Mouse (Mus musculus): ENCODE results near the gene Kif5a. TPM values are rescaled to one million over a fixed set of nuclear protein-coding genes. Genes with fewer than 3 reads are reported as not detected.

Kif5a gene
- polyA plus RNA-seq, 1 experiment = 0.29 TPM

- no peak for TF ChIP-seq CEBPB (IDR thresholded peaks at IDR 0.05; ENCODE audit: low read depth)
- peak; percentile 36 for TF ChIP-seq MYOD1 (IDR thresholded peaks at IDR 0.05; ENCODE audit: control insufficient read depth, insufficient read length, low read depth)
- Histone ChIP-seq H3ac (ENCODE audit: control insufficient read depth, insufficient read length, low read depth) (no peak overlapping the region), H3K79me3 (ENCODE audit: low read depth) (peaks cover 4% of the 10 kb centered on the region), H3K79me2 (ENCODE audit: control insufficient read depth, insufficient read depth) (peaks cover 19% of the 10 kb centered on the region), H3K27me3 (ENCODE audit: control insufficient read depth, insufficient read depth, insufficient read length) (no peaks in the 10 kb centered on the region), H3K4me3 (ENCODE audit: insufficient read depth, poor library complexity, severe bottlenecking) (no peak overlapping the region), H3K36me3 (ENCODE audit: control insufficient read depth, insufficient read depth) (peaks cover 7% of the 10 kb centered on the region)
These were observed 71.7 kb downstream of the Kif5a start for GRCm38 (mm10) chr10:127191191-127192056.

GRCm38 (mm10) chr10:127190398-127191190 lies 72.6 kb downstream of the Kif5a start:
- Histone ChIP-seq H3K27me3 (ENCODE audit: control insufficient read depth, insufficient read depth, insufficient read length) (no peaks in the 10 kb centered on the region), H3K36me3 (ENCODE audit: control insufficient read depth, insufficient read depth) (peaks cover 7% of the 10 kb centered on the region), H3K4me3 (ENCODE audit: insufficient read depth, poor library complexity, severe bottlenecking) (no peak overlapping the region), H3K79me3 (ENCODE audit: low read depth) (no peaks in the 10 kb centered on the region), H3K79me2 (ENCODE audit: control insufficient read depth, insufficient read depth) (peaks cover 13% of the 10 kb centered on the region), H3ac (ENCODE audit: control insufficient read depth, insufficient read length, low read depth) (no peak overlapping the region)
- no peak for TF ChIP-seq MYOG (IDR thresholded peaks at IDR 0.05; ENCODE audit: control insufficient read depth, extremely low read depth, insufficient read length)
- no peak for TF ChIP-seq CEBPB (IDR thresholded peaks at IDR 0.05; ENCODE audit: low read depth)
- TF ChIP-seq CTCF (IDR thresholded peaks at IDR 0.05; ENCODE audit: control insufficient read depth, insufficient read depth, insufficient read length) = no peak
- TF ChIP-seq FOSL1 (IDR thresholded peaks at IDR 0.05; ENCODE audit: insufficient read depth, low read length, poor library complexity, severe bottlenecking) = no peak
- no peak for TF ChIP-seq MAX (IDR thresholded peaks at IDR 0.05)
- TF ChIP-seq USF1 (IDR thresholded peaks at IDR 0.05; ENCODE audit: low read depth) = no peak
- TF ChIP-seq MYOD1 (IDR thresholded peaks at IDR 0.05; ENCODE audit: control insufficient read depth, insufficient read length, low read depth) = no peak

- Histone ChIP-seq H3K79me3 (ENCODE audit: low read depth) (no peaks in the 10 kb centered on the region), H3ac (ENCODE audit: control insufficient read depth, insufficient read length, low read depth) (peak within 1 kb of the TSS; percentile 90), H3K4me3 (ENCODE audit: insufficient read depth, poor library complexity, severe bottlenecking) (peak within 1 kb of the TSS; percentile 40), H3K27me3 (ENCODE audit: control insufficient read depth, insufficient read depth, insufficient read length) (no peaks in the 10 kb centered on the region), H3K79me2 (ENCODE audit: control insufficient read depth, insufficient read depth) (peaks cover 7% of the 10 kb centered on the region), H3K36me3 (ENCODE audit: control insufficient read depth, insufficient read depth) (peaks cover 7% of the 10 kb centered on the region)
- TF ChIP-seq CTCF (IDR thresholded peaks at IDR 0.05; ENCODE audit: control insufficient read depth, insufficient read depth, insufficient read length) (no peak), MYOD1 (IDR thresholded peaks at IDR 0.05; ENCODE audit: control insufficient read depth, insufficient read length, low read depth) (no peak), FOSL1 (IDR thresholded peaks at IDR 0.05; ENCODE audit: insufficient read depth, low read length, poor library complexity, severe bottlenecking) (no peak), CEBPB (IDR thresholded peaks at IDR 0.05; ENCODE audit: low read depth) (no peak), USF1 (IDR thresholded peaks at IDR 0.05; ENCODE audit: low read depth) (no peak), MAX (IDR thresholded peaks at IDR 0.05) (no peak), MYOG (IDR thresholded peaks at IDR 0.05; ENCODE audit: control insufficient read depth, extremely low read depth, insufficient read length) (no peak)
These were observed 73.3 kb downstream of the Kif5a start, which contains the start of gene Arhgef25 for GRCm38 (mm10) chr10:127189651-127190381. Gene Arhgef25 (minus strand): TSS chr10:127190083.

GRCm38 (mm10) chr10:127189116-127189650 lies 74.0 kb downstream of the Kif5a start:
- peak overlapping the region; percentile 40 for H3K4me3 ChIP-seq (ENCODE audit: insufficient read depth, poor library complexity, severe bottlenecking)
- H3K36me3 ChIP-seq (ENCODE audit: control insufficient read depth, insufficient read depth) = peaks cover 7% of the 10 kb centered on the region
- no peaks in the 10 kb centered on the region for H3K27me3 ChIP-seq (ENCODE audit: control insufficient read depth, insufficient read depth, insufficient read length)
- H3ac ChIP-seq (ENCODE audit: control insufficient read depth, insufficient read length, low read depth) = peak overlapping the region; percentile 90
- peaks cover under 1% of the 10 kb centered on the region for H3K79me2 ChIP-seq (ENCODE audit: control insufficient read depth, insufficient read depth)
- no peaks in the 10 kb centered on the region for H3K79me3 ChIP-seq (ENCODE audit: low read depth)
- TF ChIP-seq CTCF (IDR thresholded peaks at IDR 0.05; ENCODE audit: control insufficient read depth, insufficient read depth, insufficient read length) (no peak), CEBPB (IDR thresholded peaks at IDR 0.05; ENCODE audit: low read depth) (no peak), MYOD1 (IDR thresholded peaks at IDR 0.05; ENCODE audit: control insufficient read depth, insufficient read length, low read depth) (no peak), USF1 (IDR thresholded peaks at IDR 0.05; ENCODE audit: low read depth) (no peak), FOSL1 (IDR thresholded peaks at IDR 0.05; ENCODE audit: insufficient read depth, low read length, poor library complexity, severe bottlenecking) (no peak)

GRCm38 (mm10) chr10:127188465-127189115 lies 74.6 kb downstream of the Kif5a start:
- H3K79me3 ChIP-seq (ENCODE audit: low read depth) = no peaks in the 10 kb centered on the region
- peak overlapping the region; percentile 40 for H3K4me3 ChIP-seq (ENCODE audit: insufficient read depth, poor library complexity, severe bottlenecking)
- no peaks in the 10 kb centered on the region for H3K79me2 ChIP-seq (ENCODE audit: control insufficient read depth, insufficient read depth)
- peaks cover 7% of the 10 kb centered on the region for H3K36me3 ChIP-seq (ENCODE audit: control insufficient read depth, insufficient read depth)
- TF ChIP-seq MYOG (IDR thresholded peaks at IDR 0.05; ENCODE audit: control insufficient read depth, extremely low read depth, insufficient read length) = no peak
- no peak for TF ChIP-seq CTCF (IDR thresholded peaks at IDR 0.05; ENCODE audit: control insufficient read depth, insufficient read depth, insufficient read length)
- no peak for TF ChIP-seq MAX (IDR thresholded peaks at IDR 0.05)
- no peak for TF ChIP-seq CEBPB (IDR thresholded peaks at IDR 0.05; ENCODE audit: low read depth)
- TF ChIP-seq FOSL1 (IDR thresholded peaks at IDR 0.05; ENCODE audit: insufficient read depth, low read length, poor library complexity, severe bottlenecking) = no peak
- TF ChIP-seq USF1 (IDR thresholded peaks at IDR 0.05; ENCODE audit: low read depth) = no peak
- TF ChIP-seq MYOD1 (IDR thresholded peaks at IDR 0.05; ENCODE audit: control insufficient read depth, insufficient read length, low read depth) = no peak
- H3K27me3 ChIP-seq (ENCODE audit: control insufficient read depth, insufficient read depth, insufficient read length) = no peaks in the 10 kb centered on the region
- peak overlapping the region; percentile 90 for H3ac ChIP-seq (ENCODE audit: control insufficient read depth, insufficient read length, low read depth)

All from C2C12 (cell line).